Mouse (Mus musculus) small intestine, adult 2 months (tissue): ENCODE data around the gene Ngef. TPM values are rescaled to one million over a fixed set of nuclear protein-coding genes. Genes with fewer than 3 reads are reported as not detected.
A peak's percentile ranks its signal among the peaks of the same experiment; 100 is the strongest.

Source experiments
- H3K27ac ChIP-seq: fragments of 200-500 bp; 2 replicates; pipeline ENCODE4 v1.5.1; 2012; ENCODE audit warnings: low read depth, low read length, control low read depth, inconsistent platforms; ENCODE audit not compliant: insufficient read depth
- H3K27me3 ChIP-seq: fragments of 200-500 bp; 2 replicates; pipeline ENCODE4 v1.6.1; 2012; ENCODE audit warnings: mild to moderate bottlenecking, moderate library complexity, low read length, inconsistent platforms; ENCODE audit not compliant: control insufficient read depth, insufficient read depth
- H3K36me3 ChIP-seq: fragments of 200-500 bp; 2 replicates; pipeline ENCODE4 v1.6.1; 2012; ENCODE audit warnings: mild to moderate bottlenecking, low read length, control low read depth, inconsistent platforms; ENCODE audit not compliant: control insufficient read depth, insufficient read depth
- H3K4me1 ChIP-seq: fragments of 200-500 bp; 2 replicates; pipeline ENCODE4 v1.6.1; 2012; ENCODE audit warnings: low read length, inconsistent platforms, mixed read lengths; ENCODE audit not compliant: control insufficient read depth, insufficient read depth, insufficient read length
- H3K4me3 ChIP-seq: fragments of 200-500 bp; 2 replicates; pipeline ENCODE4 v1.5.1; 2012; ENCODE audit warnings: low read depth, mild to moderate bottlenecking, control low read depth, inconsistent platforms, low read length, moderate library complexity
- CTCF ChIP-seq: fragments of 200-500 bp; IDR thresholded peaks from 2 replicates; pipeline ENCODE4 v1.5.1; 2012; ENCODE audit warnings: low read depth, mild to moderate bottlenecking, control low read depth, inconsistent platforms, low read length, moderate library complexity, mixed read lengths; ENCODE audit not compliant: insufficient replicate concordance, insufficient read length; ENCODE audit errors: extremely low read depth
- POLR2A ChIP-seq: fragments of 200-500 bp; IDR thresholded peaks from 2 replicates; pipeline ENCODE4 v1.6.1; 2012; ENCODE audit warnings: low read depth, mild to moderate bottlenecking, control low read depth, inconsistent platforms, low read length, moderate library complexity
- WGBS: fragments of 180-500 bp; shearing (Covaris S2); methylation state at CpG from one replicate; pipeline ENCODE4 v1.1.7; 2018; 5-methylcytosine and 5-hydroxymethylcytosine counted together
- polyA plus RNA-seq: library from polyadenylated mRNA; depleted of rRNA; stranded (reverse); fragments of >200 nt; gene quantifications from 2 replicates; pipeline ENCODE4 v1.2.3, GENCODE M21; 2012; rRNA removed

The Ngef gene
- polyA plus RNA-seq = 8.1 and 24.1 TPM in 2 replicates

- WGBS = 22% methylated on average over 6 of the region's 6 CpGs
Observed at GRCm38 (mm10) chr1:87573800-87574215, at the start of gene Ngef. Gene Ngef (minus strand): TSS chr1:87573870.

GRCm38 (mm10) chr1:87621858-87622279 lies 48.2 kb upstream of the Ngef start:
- Histone ChIP-seq H3K36me3 (no peaks in the 10 kb centered on the region), H3K27me3 (no peaks in the 10 kb centered on the region), H3K4me1 (peaks cover 19% of the 10 kb centered on the region; the same call in 1 of the 2 replicates), H3K4me3 (peak overlapping the region; percentile 65), H3K27ac (peak overlapping the region; percentile 64)
- 65% methylated on average over 3 of the region's 3 CpGs for WGBS
- TF ChIP-seq POLR2A (no peak), CTCF (no peak)

More at GRCm38 (mm10) chr1:87573800-87574215, at the start of gene Ngef:
- no peaks in the 10 kb centered on the region for H3K27me3 ChIP-seq
- TF ChIP-seq POLR2A (peak; percentile 54; the same call in 1 of the 2 replicates), CTCF (no peak)
- H3K36me3 ChIP-seq = no peaks in the 10 kb centered on the region
- H3K4me1 ChIP-seq = peaks cover 15% of the 10 kb centered on the region; the same call in 1 of the 2 replicates
- H3K27ac ChIP-seq = peak within 1 kb of the TSS; percentile 98
- H3K4me3 ChIP-seq = peak within 1 kb of the TSS; percentile 65

GRCm38 (mm10) chr1:87621146-87621857 lies 47.6 kb upstream of the Ngef start:
- no peaks in the 10 kb centered on the region for H3K36me3 ChIP-seq
- 74% methylated on average over 9 of the region's 9 CpGs for WGBS
- peak overlapping the region; percentile 65 for H3K4me3 ChIP-seq
- peaks cover 16% of the 10 kb centered on the region; the same call in 1 of the 2 replicates for H3K4me1 ChIP-seq
- H3K27ac ChIP-seq = peak overlapping the region; percentile 83
- TF ChIP-seq POLR2A (no peak), CTCF (no peak)
- no peaks in the 10 kb centered on the region for H3K27me3 ChIP-seq

- WGBS = 72% methylated on average over 6 of the region's 6 CpGs
- Histone ChIP-seq H3K27ac (peak overlapping the region; percentile 83), H3K4me3 (peak overlapping the region; percentile 65), H3K36me3 (no peaks in the 10 kb centered on the region), H3K27me3 (no peaks in the 10 kb centered on the region), H3K4me1 (peaks cover 16% of the 10 kb centered on the region; the same call in 1 of the 2 replicates)
- no peak for TF ChIP-seq POLR2A
- no peak for TF ChIP-seq CTCF
Observed at GRCm38 (mm10) chr1:87620693-87621092, 47.0 kb upstream of the Ngef start.

GRCm38 (mm10) chr1:87620211-87620668 lies 46.6 kb upstream of the Ngef start, which contains the start of gene Inpp5d:
Gene Inpp5d (plus strand): TSS chr1:87620312.
- 71% methylated on average over 12 of the region's 12 CpGs for WGBS
- Histone ChIP-seq H3K27me3 (no peaks in the 10 kb centered on the region), H3K4me1 (peaks cover 16% of the 10 kb centered on the region; the same call in 1 of the 2 replicates), H3K4me3 (peak within 1 kb of the TSS; percentile 65), H3K27ac (peak within 1 kb of the TSS; percentile 83), H3K36me3 (no peaks in the 10 kb centered on the region)
- TF ChIP-seq POLR2A (peak; percentile 48; the same call in 1 of the 2 replicates), CTCF (no peak)

GRCm38 (mm10) chr1:87614576-87615295 lies 41.1 kb upstream of the Ngef start:
- H3K27ac ChIP-seq = no peak overlapping the region
- WGBS = 82% methylated on average over 2 of the region's 2 CpGs
- H3K4me3 ChIP-seq = no peak overlapping the region
- H3K4me1 ChIP-seq = no peaks in the 10 kb centered on the region
- no peaks in the 10 kb centered on the region for H3K36me3 ChIP-seq
- H3K27me3 ChIP-seq = no peaks in the 10 kb centered on the region
- TF ChIP-seq POLR2A = no peak
- no peak for TF ChIP-seq CTCF
